Mouse (Mus musculus) frontal cortex, postnatal 14 days (tissue): ENCODE results near the gene Arhgdib.

Experiments
- DNase-seq, 2 experiments: peaks; one replicate each; pipeline ENCODE4 v3.0.0; 2022; ENCODE audit warnings: low spot score in 2 of 2

Gene Arhgdib

DNA sequence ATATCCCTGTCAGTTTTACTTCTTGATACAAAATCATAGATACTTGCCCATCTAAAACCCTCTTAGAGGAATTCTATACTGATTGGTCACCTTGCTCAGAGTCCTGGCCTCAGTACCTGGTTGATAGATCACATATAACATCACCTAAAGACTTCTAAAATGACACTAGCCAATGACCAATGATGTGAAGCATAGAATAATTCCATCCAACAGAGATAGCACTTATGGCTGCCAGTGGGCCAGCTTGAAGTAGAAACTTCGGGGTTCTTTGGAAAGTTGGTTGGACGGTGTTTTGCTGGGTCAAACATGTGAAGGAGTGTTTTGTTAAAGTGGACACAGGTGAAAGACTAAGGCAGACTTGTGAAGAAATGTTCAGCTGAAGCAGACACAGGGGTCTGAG is 8.5 kb upstream of the Arhgdib start:
- no peak for DNase-seq

DNA sequence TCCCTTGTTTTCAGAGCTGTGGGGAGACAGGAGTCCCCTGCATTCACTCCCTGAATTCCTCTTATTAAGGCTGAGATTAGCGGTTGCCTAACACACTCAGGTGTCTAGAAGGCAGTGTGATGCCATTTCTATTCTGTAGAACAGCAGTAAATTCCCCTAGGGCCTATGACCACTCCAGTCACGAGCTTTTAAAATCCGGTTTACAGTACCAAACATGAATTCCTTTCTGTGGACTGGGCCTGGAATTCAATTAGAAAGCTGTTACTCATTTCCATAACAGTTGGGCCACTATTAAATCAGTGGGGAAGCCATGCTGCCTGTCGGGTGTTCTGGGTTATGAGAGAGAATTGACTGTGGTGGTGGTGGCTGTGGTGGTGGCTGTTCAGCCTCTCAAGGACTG is 6.0 kb upstream of the Arhgdib start:
- DNase-seq: no peak

DNA sequence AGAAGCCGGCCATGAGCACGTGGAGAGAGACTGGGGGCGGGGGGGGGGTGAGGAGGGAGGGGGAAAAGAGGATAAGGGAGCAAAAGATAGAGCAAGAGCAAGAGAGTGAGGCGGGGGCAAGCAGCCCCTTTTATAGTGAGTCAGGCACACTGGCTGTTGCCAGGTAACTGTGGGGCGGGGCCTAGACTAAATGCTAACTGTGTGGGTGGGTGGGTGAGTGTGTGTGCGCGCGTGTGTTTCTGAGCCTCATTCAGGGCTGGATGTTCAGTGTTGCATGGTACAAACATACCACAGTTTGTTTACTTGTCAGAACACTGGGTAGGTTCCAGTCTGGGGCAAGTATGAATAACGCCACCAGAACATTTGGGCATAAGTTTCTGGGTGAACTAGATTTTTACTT is 5.2 kb upstream of the Arhgdib start:
- DNase-seq: peak in 1 of 2 experiments; percentile 51

DNA sequence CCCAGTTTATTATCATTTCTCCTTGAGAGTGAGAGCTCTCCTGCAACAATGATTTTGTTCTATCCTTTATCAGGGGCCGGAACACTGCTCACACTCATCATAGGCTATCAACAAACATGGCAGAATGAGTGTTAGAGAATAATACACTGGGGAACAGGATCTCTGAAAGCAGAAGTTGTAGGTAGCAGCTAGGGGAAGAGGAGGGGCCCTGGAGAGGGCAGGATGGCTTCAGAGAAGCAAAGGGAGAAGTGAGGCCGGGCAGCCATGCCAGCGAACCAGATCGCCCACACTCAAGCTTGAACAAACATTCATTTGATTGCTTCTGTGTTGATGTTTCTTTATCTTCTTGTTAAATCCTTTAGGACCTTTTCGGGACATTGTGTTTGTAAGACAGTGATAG is 4.5 kb upstream of the Arhgdib start:
- DNase-seq: no peak

DNA sequence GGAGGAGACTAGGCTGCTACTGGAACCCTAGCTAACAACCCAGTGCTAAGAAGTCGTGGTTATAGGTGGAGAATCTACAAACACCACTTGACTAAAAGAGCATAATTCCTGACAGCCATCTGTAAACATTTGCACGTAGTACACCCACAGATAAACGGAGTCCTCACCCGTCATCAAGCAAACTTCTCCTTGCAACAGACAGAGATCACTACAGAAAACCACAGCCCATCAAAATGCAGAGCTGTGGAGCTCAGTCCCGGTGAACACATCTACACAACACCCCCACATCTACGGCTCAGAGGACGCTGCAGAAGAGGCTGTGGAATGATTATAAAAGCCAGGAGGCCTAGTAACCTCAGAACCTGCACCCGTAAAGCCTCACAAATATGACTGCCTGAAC is 2.8 kb upstream of the Arhgdib start:
- DNase-seq: no peak

DNA sequence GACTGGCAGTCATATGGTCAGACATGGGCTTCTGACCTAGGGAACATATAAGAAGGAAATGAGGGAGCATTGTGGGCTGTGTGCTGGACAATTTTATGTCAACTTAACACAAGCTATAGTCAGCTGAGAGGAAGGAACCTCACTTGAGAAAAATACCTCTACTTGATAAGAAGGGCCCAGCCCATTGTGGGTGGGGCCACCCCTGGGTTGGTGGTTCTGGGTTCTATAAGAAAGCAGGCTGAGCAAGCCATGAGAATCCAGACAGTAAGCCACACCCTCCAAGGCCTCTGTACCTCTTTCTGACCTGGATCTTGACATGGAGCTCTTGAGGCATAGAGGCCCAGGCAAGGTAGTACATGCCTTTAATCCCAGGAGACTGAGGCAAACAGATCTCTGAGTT is 1.7 kb upstream of the Arhgdib start:
- DNase-seq: no peak

DNA sequence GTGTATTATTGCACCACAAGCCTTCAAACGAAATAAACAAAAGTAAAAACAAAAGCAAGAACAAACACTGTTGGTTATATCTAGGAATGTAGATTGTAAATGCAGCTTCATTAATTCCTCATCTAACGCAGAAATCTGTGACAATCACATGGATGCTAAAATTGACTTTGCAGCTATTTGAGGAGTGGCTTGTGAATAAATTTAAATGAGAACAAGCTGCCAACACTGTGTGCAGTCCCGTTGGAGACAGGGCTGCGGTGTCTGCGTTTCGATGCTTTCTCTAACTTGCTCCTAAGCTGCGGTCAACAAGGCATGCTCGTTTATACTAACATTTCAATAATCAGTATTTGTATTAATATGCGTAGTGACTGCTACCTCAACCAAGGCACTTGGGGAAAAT is 581 bp upstream of the Arhgdib start:
- no peak for DNase-seq

DNA sequence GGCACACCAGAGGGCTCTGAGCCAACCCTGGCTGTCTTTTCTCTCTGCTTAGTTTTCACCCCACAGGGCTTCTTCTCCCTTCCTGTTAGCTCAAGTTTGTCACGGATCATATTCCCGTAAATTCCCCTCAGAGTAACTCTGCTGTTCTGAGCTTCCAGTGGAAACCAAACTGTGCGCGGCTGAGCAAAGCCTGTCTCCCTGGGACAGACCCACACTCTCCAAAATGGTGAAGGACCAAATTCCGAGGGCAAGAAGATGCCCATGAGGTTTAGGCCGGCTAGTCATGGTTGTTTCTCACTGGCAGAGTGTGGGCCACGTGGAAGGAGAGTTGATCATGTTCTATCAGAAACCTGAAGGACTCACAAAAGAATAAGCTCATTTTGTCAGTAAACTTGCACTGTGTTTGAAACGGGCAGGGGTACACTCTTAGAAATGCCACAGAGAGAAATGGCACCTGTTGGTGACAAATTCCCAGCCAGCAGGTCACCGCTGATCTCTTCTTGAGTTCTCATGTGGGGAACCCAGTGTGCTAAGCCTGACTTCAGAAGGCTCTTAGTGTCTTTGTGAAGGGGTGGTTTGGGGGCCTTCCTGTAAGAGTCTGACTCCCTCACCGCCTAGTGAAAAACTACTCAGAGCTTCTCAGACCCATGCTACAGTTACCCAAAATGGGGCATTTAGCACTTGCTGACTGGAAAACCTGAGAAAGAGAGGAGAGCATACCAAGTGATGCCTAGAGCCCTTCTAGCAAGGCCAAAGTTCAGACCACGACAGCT is 1.3 kb downstream of the Arhgdib start:
- DNase-seq: no peak

DNA sequence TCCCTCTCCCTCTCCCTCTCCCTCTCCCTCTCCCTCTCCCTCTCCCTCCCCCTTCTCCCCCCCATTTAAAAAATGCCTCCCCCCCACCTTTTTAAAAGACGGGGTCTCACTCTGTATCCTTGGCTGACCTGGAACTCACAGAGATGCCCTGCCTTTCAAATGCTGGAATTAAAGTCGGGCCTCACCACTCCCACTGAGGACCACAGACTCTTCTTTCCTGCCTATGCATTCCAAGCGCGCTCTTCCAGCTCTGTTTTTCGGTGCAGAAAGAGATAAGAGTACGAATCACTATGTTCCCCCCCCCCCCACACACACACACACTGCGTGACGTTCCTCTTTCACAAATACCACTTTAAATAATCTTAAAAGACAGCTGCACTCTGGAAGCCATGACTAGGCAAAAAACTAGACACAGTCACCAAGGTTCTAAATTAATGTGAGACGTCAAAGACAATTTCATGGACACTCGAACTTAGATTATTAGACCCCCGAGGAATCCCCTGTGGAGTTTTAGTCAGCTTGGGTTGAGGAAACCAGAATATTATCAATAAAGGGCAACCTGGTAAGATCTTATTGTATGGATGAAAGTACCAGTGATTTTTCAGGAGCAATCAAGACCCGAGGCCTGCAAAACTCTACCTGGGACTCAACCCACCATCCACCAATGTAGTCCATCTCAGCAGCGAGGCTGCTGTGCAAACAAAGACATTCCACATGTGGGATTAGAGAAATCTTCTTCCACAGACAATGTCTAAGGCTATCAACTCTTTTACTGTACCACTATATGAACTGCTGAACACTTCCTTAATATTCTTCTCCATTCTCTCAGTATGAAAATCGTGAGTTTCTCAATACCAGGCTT is 2.1 kb downstream of the Arhgdib start:
- no peak for DNase-seq

DNA sequence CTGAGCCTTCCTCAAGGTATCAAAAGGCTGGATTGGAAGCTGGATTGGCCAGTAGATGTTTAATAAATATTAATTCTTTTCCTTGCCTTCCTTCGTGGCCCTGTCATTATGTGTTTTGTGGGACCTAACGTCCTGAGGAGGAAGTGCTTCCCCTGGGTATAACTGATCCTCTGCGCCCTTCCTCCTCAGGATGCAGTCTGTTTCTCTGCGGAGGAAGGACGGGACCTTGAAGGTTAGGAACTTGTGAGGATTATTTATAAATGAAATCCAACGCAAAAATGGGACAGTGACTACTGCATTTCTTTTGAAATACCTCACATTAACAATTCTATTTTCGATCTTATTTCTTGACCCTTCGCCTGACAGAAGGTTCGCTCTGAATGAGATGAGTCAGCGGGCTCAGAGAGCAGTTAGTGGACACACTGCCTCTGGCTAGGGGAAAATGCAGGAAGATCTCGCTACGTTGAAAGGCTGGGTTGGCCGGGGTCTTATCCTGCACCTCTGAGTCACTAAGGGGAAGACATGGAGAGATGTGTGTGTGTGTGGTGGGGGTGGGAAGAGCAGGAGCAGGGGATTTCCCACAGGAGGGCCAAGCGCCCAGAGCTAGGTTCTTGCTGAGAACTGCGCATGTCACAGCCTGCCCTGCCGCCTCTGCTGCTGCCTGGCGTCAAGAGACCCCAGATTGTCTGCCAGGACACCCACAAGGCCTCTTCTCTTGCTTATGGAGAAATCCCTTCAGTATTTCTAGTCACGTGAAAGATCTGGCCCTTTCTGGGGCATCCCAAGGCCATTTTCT is 3.2 kb downstream of the Arhgdib start:
- DNase-seq: no peak

DNA sequence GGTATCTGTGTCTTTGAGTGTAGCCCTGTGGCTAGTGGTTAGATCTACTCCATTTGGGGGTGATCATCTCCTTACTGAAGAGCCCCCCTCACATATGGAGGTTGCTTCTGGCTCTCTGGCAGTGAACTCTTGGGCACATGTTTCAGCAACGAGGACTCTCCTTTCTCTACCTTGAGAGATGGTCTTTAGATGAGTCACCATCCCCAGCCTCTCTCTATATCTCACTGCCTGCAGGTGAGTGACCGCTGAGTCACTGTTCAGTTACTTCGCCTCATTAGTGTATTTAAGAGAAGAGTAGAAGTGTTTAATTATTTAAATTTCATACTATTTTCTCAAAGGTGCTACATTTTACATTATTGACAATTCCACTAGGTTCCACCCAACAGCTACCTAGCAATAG is 4.6 kb downstream of the Arhgdib start:
- DNase-seq: no peak

DNA sequence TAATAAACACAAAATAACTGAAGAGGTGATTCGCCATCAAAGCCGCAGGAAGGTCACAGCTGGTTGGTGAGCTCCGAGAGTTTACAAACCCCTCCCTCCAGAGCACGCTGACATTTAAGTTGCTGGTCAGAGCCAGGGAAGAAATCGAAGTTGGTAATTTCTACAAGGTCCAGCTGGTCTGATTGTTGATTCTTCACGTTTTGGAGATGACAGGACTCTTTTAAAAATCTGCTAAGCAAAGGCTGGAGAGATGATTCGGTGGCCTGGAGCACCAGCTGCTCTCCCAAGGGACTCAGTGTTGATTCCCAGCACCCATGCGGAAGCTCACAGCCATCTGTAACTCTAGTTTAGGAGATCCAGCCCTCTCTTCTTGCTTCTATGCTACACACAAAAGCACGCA is 5.3 kb downstream of the Arhgdib start:
- no peak for DNase-seq

DNA sequence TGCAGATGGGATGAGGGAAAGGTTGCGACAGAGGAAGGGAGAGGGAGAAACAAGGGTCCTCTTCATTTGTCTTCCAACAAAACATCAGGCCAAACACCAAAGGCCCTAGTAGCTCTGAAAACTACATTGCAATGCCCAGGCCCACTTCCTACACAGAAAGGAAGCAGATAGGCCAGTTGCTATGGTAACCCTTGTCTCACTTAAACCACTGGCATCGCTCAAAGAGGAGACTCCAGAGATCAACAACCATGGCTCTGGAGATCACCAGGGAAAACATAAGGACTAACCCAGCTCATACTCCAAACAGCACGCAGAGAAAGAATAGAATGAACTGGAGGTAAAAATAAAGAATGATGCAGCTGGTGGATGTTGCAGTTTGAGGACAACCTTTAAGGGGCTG is 6.5 kb downstream of the Arhgdib start:
- no peak for DNase-seq

DNA sequence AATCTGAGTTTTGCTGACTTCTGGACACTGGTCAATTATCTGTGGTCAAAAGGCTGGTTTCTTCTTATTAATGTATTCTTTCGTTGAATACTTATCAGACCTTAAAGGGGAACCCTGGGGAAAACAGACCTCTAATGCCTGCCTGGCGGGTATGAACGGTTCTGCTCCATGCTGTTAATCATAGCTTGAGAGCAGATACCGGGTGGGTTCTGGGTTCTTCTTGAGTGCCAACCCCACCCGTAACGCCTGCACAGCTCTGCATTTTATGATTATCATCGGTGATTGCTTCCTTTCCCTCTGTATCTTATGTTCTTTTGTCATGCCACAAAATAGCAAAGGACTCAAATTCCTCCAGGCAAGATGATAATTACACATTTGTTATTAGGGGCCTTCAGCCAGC is 7.6 kb downstream of the Arhgdib start:
- no peak for DNase-seq

DNA sequence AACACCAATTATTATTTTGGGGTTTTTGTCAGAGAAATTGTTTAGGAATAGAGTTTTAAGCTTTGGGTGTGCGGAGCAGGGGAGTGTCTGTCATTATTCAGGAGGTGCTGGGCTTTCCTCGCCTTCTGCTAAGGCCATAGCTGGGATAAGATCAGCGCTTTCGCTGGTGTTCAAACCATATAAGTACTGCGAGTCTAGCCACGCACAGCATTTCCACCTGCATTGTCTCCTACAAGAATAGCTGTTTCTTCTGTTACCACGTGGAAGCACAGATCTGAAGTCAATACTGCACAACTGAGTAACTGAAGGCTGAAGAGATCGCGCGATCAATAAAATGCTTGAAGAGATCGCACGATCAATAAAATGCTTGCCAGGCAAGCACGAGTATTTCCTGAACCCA is 10.5 kb downstream of the Arhgdib start:
- no peak for DNase-seq

DNA sequence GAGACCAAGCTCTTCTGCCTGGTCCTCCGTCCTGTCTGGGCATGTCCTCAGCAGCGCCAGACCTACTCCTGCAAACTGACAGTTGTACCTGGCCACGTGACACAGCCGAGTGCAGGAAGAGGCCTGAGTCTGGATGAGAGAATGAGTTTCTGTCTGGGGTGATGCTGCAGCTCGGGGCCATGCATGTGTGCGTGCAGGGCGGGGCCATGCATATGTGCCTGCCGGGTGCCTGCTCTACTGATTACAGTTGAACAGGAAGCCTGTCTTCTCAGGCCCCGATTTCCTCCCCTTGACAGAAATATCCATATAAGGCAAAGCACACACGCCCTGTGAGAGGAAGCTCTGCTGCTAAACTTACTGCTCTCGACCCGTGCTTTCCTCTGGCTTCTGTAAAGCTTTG is 11.0 kb downstream of the Arhgdib start:
- DNase-seq: no peak

DNA sequence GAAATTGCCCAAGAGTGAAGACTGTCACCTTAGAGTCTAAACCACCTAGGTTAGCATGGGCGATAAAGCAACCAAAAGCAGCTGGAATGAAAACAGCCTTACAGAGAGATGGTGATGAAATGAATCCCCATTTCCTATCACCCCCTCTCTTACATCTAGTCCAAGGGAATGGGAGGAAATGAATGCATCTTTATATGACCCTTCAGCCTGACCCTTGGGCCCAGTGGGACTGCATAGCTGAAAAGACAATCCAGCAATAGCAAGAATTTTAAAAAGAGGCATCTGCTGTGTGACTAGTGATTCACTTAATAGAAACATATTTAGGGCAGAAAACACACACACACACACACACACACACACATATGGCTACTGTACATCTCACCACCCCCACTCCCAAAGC is 14.1 kb downstream of the Arhgdib start:
- DNase-seq: no peak

DNA sequence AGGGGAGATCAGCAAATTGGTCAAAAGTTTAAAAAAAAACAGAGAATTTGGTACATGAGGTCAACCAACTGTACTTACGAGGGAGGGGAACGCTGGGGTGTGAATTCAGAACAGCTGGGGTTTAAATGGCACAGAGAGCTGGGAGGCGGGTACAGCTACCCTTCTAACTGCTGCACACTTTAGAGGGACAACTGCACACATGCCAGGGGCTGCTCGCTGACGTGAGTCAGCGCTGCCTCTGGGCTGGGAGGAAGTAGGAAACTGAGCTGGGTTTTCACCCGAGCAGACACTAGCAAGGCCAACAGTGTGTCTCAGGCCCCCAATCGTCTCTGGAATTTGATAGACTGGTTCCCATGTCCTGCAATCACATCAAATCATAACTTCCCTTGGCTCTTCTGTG is 16.6 kb downstream of the Arhgdib start:
- no peak for DNase-seq

DNA sequence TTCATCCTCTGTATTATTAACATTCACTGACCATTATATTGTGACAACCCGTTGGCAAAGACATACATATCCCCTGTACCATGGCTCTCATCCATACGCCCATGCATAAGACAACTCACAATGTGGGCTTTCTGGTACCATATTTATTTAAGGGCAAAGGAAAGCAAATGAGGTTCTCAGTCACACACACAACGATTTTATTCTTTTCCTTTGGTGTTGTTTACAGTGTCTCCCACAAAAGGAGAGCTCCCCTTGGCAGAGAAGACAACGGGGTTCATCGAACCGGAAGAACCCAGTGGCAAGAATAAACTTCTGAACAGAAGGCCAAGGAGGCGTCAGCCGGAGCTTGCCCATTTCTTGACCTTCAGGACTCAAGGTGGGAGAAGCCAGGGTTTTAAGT is 18.2 kb downstream of the Arhgdib start, which contains the start of gene Pde6h:
Pde6h (plus strand) TSS at position 301 of the 400 bp plus-strand sequence.
- no peak for DNase-seq

DNA sequence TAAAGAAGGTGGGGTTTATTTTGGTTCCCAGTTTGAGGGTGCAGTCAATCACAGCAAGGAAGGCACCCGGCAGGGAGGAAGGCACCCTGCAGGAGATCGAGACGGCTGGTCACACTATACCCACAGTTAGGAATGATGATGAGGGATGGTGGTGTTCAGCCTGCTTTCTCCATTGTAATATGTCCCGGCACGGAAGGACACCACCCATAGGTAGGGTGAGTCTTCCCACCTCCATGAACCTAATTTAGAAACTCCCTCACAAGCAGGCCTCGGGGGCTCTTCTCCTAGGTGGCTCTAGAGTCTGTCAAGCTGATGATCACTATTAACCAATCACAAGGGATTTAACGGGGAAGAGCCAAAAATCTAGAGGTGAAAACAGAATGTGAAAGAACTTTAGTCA is 18.8 kb downstream of the Arhgdib start:
- DNase-seq: no peak

DNA sequence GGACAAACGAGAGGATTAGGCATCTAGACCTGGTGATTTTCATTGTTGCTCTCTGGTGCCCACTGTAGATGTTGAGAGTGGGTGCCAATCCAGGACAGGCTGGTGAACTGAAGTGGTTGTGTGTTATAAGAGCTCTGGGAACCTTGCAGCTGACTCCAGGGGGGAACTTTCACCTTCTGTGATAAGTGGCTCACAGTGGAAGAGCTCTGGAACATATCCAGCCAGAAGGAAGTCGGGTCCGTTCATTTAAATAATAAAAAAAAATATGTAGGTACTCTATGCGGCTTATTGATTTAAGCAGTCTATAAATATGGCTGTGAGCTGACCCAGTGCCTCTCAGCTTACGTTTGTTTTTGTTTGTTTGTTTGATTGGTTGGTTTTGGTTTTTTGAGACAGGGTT is 19.6 kb downstream of the Arhgdib start, which contains the start of gene Erp27:
Erp27 (minus strand) TSS at position 101 of the 400 bp plus-strand sequence.
- DNase-seq: no peak

DNA sequence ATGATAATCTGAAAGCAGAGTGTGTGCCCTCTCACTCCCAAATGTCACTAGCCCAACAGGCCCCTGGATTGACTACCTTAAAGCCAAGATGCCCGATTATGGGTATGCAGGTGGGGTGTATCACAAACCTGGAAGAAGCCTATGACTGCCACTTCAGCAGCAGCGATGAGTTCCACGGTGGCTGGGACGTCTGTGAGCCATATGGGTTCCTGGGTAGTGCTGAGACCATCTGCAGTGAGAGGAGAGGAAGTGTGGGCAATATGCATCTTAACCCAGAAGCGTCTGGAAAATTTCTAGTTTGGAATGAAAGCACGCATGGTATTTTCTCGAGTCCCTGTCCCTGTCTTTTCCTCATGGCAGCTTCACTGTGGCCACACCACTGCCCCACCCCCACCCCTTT is 20.1 kb downstream of the Arhgdib start:
- no peak for DNase-seq
